Mouse (Mus musculus) kidney, embryonic 15.5 days (tissue): ENCODE measurements at regions not wholly inside any gene's neighbourhood (a gene's known extent, or its start where the extent isn't known, plus 50 kb on each side); places are given as distances from the start of the nearest gene placed in this dataset.

Experiments
- ATAC-seq: fragments of 200-750 bp; cut with Nextera tagmentation; replicated peaks from 2 replicates; pipeline ENCODE4 v1.8.0; 2017; ENCODE audit warnings: moderate TSS enrichment; ENCODE audit not compliant: low FRiP score
- H3K27ac ChIP-seq: fragments of 300-500 bp; sonication (generic); 2 replicates; pipeline ENCODE4 v1.5.1; 2015; ENCODE audit warnings: mild to moderate bottlenecking, inconsistent platforms
- H3K27me3 ChIP-seq: fragments of 300-500 bp; sonication (generic); 2 replicates; pipeline ENCODE4 v1.6.1; 2015; ENCODE audit warnings: inconsistent platforms
- H3K36me3 ChIP-seq: fragments of 300-500 bp; sonication (generic); 2 replicates; pipeline ENCODE4 v1.6.1; 2015; ENCODE audit warnings: inconsistent platforms
- H3K4me1 ChIP-seq: fragments of 300-500 bp; sonication (generic); 2 replicates; pipeline ENCODE4 v1.6.1; 2015; ENCODE audit warnings: inconsistent platforms
- H3K4me2 ChIP-seq: fragments of 300-500 bp; sonication (generic); 2 replicates; pipeline ENCODE4 v1.6.1; 2015; ENCODE audit warnings: moderate library complexity, mild to moderate bottlenecking, inconsistent platforms
- H3K4me3 ChIP-seq: fragments of 300-500 bp; sonication (generic); replicated peaks from 2 replicates; pipeline ENCODE4 v1.5.1; 2015; ENCODE audit warnings: mild to moderate bottlenecking, inconsistent platforms
- H3K9ac ChIP-seq: fragments of 300-500 bp; sonication (generic); 2 replicates; pipeline ENCODE4 v1.6.1; 2015; ENCODE audit warnings: mild to moderate bottlenecking, inconsistent platforms
- H3K9me3 ChIP-seq: fragments of 300-500 bp; sonication (generic); replicated peaks from 2 replicates; pipeline ENCODE4 v1.6.1; 2016; ENCODE audit warnings: inconsistent platforms
- WGBS: fragments of 180-500 bp; shearing (Covaris S2); methylation state at CpG from one replicate; pipeline ENCODE4 v1.1.7; 2015; ENCODE audit warnings: mixed read lengths; 5-methylcytosine and 5-hydroxymethylcytosine counted together

DNA sequence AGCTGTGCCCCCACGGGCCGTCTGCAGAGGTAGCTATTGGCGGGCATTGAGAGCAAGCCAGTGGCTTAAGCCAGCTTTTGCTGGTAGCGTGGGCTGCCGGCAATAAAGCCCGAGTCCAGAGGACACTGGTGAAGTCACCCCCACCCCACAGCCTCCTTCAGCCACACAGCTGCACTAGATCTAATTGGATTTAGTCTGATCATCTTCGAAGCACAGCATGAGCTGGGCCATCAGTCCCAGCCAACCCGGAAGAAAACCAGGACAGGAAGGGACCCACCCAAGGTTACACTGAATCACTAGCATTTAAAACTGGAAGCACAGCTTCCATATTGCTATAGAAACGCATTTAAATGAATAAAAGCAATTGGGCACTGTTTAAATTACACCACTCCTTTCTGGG is 96.4 kb downstream of the Tmx1 start:
- WGBS, result 86% methylated on average over 9 of the region's 9 CpGs

DNA sequence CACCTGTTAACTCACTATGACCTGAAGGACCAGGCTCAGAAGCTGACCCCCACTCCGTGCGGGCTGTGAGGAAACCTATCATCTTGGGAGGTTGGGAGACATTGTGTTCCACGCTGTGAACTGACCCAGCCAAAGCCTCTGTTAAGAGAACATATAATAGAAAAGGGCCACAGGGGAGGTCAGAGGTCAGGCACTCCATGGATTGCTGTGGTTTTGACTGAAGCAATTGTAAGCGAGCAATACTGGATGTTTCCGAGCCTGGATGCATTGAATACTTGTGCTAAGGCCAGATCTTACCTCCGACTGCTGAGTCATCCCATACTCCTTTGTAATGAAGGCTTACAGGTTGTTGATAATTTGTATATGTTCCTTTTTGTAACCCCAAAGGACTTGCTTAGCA is 101.0 kb downstream of the Tmx1 start:
- no peaks in the 10 kb centered on the region for H3K9me3 ChIP-seq
- H3K4me3 ChIP-seq, result no peak overlapping the region
- no peaks in the 10 kb centered on the region for H3K36me3 ChIP-seq
- H3K4me2 ChIP-seq, result no peak overlapping the region
- no peaks in the 10 kb centered on the region for H3K4me1 ChIP-seq
- no peak overlapping the region for H3K27ac ChIP-seq
- H3K27me3 ChIP-seq, result no peaks in the 10 kb centered on the region
- no peak overlapping the region for H3K9ac ChIP-seq
- no peak for ATAC-seq
- 88% methylated on average over 6 of the region's 6 CpGs for WGBS

More for the DNA sequence above, 96.4 kb downstream of the Tmx1 start:
- Histone ChIP-seq H3K27me3 (peaks cover under 1% of the 10 kb centered on the region; the same call in 1 of the 2 replicates), H3K9ac (no peak overlapping the region), H3K4me3 (no peak overlapping the region), H3K36me3 (no peaks in the 10 kb centered on the region), H3K4me2 (no peak overlapping the region), H3K4me1 (peaks cover 2% of the 10 kb centered on the region), H3K27ac (no peak overlapping the region), H3K9me3 (no peaks in the 10 kb centered on the region)
- no peak for ATAC-seq

DNA sequence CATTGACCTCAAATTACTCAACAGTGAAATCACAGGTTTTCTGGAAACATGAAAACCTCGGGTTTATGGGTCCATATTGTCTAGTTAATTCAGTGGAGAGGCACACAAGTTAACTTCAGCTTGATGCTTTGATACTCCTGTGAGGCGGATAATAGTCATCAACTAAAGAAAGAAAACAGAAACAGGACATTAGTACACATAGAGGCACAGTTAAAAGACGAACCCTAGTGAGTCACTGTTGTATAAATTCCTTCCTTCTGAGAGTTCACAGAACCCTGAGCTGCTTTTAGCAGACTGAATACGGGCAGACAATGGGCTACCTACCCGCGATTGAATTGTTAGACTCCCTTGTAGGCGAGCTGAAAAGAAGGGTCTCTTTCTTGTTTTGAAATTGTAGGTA is 101.7 kb downstream of the Tmx1 start:
- no peaks in the 10 kb centered on the region for H3K4me1 ChIP-seq
- H3K9ac ChIP-seq, result no peak overlapping the region
- no peak overlapping the region for H3K4me2 ChIP-seq
- H3K9me3 ChIP-seq, result no peaks in the 10 kb centered on the region
- 75% methylated on average over 7 of the region's 7 CpGs for WGBS
- no peaks in the 10 kb centered on the region for H3K27me3 ChIP-seq
- H3K4me3 ChIP-seq, result no peak overlapping the region
- ATAC-seq, result no peak
- H3K27ac ChIP-seq, result no peak overlapping the region
- no peaks in the 10 kb centered on the region for H3K36me3 ChIP-seq

DNA sequence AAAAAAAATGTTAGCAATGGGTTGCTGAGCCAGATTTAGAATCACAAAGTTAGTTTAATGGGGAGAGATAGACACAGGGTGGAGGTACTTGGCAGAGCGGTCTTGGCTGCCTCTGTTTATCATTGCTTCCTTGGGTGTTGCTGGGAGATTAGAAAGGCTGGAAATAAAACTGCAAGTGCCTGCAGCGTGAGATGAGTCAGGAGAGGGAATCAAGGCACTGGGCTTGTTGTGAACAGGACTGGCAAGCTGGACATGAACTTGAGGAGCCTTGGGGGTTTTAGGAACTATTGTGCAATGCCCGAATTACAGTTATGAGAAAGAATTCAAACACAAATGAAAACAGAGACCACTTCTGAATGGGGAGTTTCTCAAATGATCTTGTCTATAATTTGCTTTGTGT is 102.8 kb downstream of the Tmx1 start:
- no peak overlapping the region for H3K4me3 ChIP-seq
- H3K4me2 ChIP-seq, result no peak overlapping the region
- H3K9me3 ChIP-seq, result no peaks in the 10 kb centered on the region
- no peak overlapping the region for H3K9ac ChIP-seq
- no peak for ATAC-seq
- H3K4me1 ChIP-seq, result no peaks in the 10 kb centered on the region
- no peaks in the 10 kb centered on the region for H3K36me3 ChIP-seq
- H3K27me3 ChIP-seq, result no peaks in the 10 kb centered on the region
- WGBS, result 71% methylated on average over 3 of the region's 3 CpGs
- H3K27ac ChIP-seq, result no peak overlapping the region

DNA sequence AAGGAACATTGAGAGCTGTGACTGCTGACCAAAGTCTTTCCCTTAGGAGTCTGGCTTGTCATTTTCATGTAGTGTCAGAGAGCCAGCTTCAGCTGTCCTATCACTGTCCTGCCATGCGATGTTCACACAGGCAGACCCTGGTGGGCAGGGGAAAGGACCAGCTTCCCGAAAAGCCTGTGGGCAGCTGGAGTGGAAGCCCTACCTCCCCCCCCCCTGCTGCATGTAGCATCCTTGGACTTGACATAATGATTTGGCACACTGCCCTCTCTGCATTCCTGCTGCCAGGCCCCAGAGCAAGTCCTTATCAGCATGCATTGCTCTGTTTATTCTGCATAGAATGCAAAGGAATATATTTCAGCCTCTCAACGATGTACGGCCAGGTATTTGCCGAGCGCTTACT is 103.9 kb downstream of the Tmx1 start:
- no peak overlapping the region for H3K27ac ChIP-seq
- no peaks in the 10 kb centered on the region for H3K9me3 ChIP-seq
- H3K36me3 ChIP-seq, result no peaks in the 10 kb centered on the region
- H3K9ac ChIP-seq, result no peak overlapping the region
- H3K27me3 ChIP-seq, result no peaks in the 10 kb centered on the region
- no peak for ATAC-seq
- no peak overlapping the region for H3K4me3 ChIP-seq
- no peaks in the 10 kb centered on the region for H3K4me1 ChIP-seq
- no peak overlapping the region for H3K4me2 ChIP-seq
- 80% methylated on average over 6 of the region's 6 CpGs for WGBS

DNA sequence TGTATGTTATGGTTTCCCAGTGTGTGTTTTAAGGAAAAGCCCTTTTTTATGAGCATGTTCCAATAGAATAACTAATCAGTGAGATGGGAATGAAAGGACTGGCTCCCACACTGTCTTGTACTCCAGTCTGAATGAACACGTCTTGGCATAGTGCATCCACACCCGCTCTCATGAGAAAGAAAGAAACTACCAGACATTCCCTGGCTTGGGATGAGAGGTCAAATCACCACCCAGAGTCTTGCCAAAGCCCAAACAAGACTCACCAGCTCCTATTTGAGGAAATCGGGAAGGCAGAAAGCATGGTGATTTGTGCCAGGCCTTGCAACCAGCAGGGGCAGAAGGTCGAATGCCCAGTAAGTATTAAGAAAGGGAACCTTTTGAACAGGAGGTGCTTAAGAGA is 110.6 kb downstream of the Tmx1 start:
- no peak overlapping the region for H3K4me3 ChIP-seq
- H3K27me3 ChIP-seq, result no peaks in the 10 kb centered on the region
- no peak overlapping the region for H3K27ac ChIP-seq
- H3K9ac ChIP-seq, result no peak overlapping the region
- 84% methylated on average over 4 of the region's 4 CpGs for WGBS
- H3K4me2 ChIP-seq, result no peak overlapping the region
- no peak for ATAC-seq
- no peaks in the 10 kb centered on the region for H3K4me1 ChIP-seq
- no peaks in the 10 kb centered on the region for H3K9me3 ChIP-seq
- H3K36me3 ChIP-seq, result no peaks in the 10 kb centered on the region

DNA sequence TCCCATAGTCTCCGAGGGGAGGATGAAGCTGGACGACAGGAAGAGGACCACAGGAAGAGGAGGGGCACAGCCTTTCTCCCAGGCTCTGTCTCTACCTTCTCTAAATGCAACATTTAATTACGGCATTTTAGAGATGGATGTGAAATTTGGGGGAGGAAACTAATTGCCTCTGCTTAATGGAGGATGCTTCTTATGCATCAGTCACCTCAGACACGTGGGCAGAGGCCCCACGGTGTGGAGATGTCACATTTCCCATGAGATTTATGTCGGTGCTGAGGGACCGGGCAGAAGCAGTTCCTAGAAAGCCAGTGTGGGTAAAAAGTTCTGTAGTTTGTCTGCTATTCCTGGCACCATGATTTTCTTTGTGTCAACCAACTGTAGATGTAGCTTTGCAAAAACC is 122.8 kb downstream of the Tmx1 start:
- WGBS, result 15% methylated on average over 7 of the region's 7 CpGs
- peak; percentile 79 for ATAC-seq
- Histone ChIP-seq H3K4me3 (0 out of 2 replicates have a peak overlapping the region, but pooled peaks have one; percentile 0), H3K27me3 (0 out of 2 replicates have a peak, but pooled peaks cover 7% of the 10 kb centered on the region), H3K9me3 (no peaks in the 10 kb centered on the region), H3K9ac (no peak overlapping the region), H3K36me3 (no peaks in the 10 kb centered on the region), H3K4me1 (0 out of 2 replicates have a peak, but pooled peaks cover 4% of the 10 kb centered on the region), H3K4me2 (peak overlapping the region; percentile 32; the same call in 1 of the 2 replicates), H3K27ac (no peak overlapping the region)

DNA sequence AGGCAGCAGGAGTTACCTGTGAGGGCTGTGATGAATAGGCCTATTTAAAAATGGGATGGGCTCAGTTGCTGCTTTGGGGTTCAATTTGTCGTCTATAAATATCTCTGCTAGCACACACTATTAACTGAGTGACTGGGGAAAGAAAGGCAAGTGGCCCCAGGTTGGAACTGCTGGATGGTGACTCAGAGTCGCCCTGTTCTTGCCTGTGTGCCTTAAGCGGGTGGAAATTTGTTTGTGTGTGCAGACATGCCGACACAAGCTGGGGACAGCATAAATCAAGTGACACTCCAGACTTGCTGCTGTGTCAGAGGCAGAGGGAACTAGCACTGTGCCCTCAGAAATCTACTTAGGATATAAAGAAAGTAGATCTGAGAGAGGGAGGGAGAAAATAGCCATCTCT is 124.9 kb downstream of the Tmx1 start:
- Histone ChIP-seq H3K4me2 (no peak overlapping the region), H3K27me3 (0 out of 2 replicates have a peak, but pooled peaks cover 3% of the 10 kb centered on the region), H3K4me3 (no peak overlapping the region), H3K4me1 (0 out of 2 replicates have a peak, but pooled peaks cover 4% of the 10 kb centered on the region), H3K9me3 (no peaks in the 10 kb centered on the region), H3K9ac (no peak overlapping the region), H3K36me3 (no peaks in the 10 kb centered on the region), H3K27ac (no peak overlapping the region)
- WGBS, result 39% methylated on average over 4 of the region's 4 CpGs
- ATAC-seq, result no peak

DNA sequence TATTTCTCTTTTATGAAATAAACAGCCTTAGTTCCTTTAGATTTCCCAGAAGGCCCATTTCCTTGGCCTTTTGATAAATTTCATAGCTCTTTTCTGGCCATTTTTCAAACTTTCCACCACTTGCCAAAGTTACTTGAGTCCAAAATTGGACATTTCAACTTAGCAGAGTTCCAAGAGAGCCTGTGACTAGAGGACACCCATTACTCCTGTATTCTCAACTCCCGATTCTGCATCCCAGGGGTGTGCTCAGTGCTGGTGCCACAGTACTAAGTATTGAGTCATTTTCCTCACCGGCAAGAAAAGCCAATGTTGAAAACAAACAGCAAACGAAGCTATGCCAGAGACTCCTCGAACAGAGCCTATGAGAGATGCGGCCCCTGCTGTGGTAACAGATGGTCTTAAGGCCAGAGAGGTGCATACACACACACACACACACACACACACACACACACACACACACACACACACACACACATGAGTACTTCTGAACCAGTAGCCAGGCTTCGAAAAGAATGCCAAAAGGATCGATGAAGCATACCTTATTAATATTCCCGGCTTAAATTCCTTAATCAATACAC is 126.5 kb downstream of the Tmx1 start:
- H3K4me1 ChIP-seq, result 0 out of 2 replicates have a peak, but pooled peaks cover 4% of the 10 kb centered on the region
- H3K27ac ChIP-seq, result no peak overlapping the region
- 88% methylated on average over 8 of the region's 8 CpGs for WGBS
- ATAC-seq, result no peak
- H3K4me3 ChIP-seq, result no peak overlapping the region
- no peaks in the 10 kb centered on the region for H3K9me3 ChIP-seq
- H3K27me3 ChIP-seq, result 0 out of 2 replicates have a peak, but pooled peaks cover 3% of the 10 kb centered on the region
- no peaks in the 10 kb centered on the region for H3K36me3 ChIP-seq
- no peak overlapping the region for H3K9ac ChIP-seq
- no peak overlapping the region for H3K4me2 ChIP-seq

DNA sequence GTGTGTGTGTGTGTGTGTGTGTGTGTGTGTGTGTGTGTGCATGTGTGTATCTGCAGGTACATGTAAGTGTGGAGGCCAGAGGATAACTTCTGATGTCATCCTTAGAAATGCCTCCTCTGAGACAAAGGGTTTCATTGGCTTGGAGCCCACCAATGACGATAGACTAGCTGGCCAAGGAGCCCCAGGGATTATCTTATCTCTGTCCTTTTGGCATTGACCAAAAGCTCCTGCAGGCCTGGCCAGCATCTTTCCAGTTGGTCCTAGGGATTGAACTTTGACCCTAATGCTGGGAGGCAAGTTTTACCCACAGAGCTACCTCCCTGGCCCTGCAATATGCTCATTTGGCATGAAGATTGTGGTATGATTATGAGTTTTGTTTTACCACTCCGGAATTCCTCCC is 133.3 kb downstream of the Tmx1 start:
- no peak overlapping the region for H3K9ac ChIP-seq

DNA sequence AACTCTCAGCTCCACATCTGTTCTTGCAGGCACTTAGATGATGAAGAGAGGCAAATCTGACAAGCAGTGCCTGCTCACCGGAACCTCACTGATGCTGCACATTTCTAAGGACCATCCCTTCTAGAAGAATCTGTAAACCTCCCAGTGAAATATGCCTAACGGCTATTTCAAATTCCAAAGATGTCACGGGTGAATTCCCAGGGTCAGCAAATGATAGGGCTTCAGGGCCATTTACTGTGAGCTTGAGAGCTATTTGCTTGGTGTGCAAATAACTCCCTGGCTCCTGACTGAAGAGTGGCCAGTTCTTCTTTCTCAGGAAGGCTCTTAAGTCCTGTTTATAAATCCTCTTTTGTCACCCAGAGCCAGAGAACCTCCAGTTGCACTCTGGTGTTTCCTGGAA is 135.3 kb downstream of the Tmx1 start:
- Histone ChIP-seq H3K27ac (no peak overlapping the region), H3K4me2 (no peak overlapping the region), H3K9ac (no peak overlapping the region), H3K4me3 (no peak overlapping the region), H3K4me1 (0 out of 2 replicates have a peak, but pooled peaks cover 8% of the 10 kb centered on the region), H3K36me3 (no peaks in the 10 kb centered on the region), H3K27me3 (no peaks in the 10 kb centered on the region), H3K9me3 (no peaks in the 10 kb centered on the region)
- 31% methylated on average over 3 of the region's 3 CpGs for WGBS
- ATAC-seq, result no peak

More for the DNA sequence above, 133.3 kb downstream of the Tmx1 start:
- Histone ChIP-seq H3K27ac (no peak overlapping the region), H3K36me3 (no peaks in the 10 kb centered on the region), H3K4me1 (0 out of 2 replicates have a peak, but pooled peaks cover 8% of the 10 kb centered on the region), H3K4me2 (no peak overlapping the region), H3K4me3 (no peak overlapping the region), H3K27me3 (no peaks in the 10 kb centered on the region), H3K9me3 (no peaks in the 10 kb centered on the region)
- ATAC-seq, result no peak
- WGBS, result 83% methylated on average over 2 of the region's 2 CpGs

DNA sequence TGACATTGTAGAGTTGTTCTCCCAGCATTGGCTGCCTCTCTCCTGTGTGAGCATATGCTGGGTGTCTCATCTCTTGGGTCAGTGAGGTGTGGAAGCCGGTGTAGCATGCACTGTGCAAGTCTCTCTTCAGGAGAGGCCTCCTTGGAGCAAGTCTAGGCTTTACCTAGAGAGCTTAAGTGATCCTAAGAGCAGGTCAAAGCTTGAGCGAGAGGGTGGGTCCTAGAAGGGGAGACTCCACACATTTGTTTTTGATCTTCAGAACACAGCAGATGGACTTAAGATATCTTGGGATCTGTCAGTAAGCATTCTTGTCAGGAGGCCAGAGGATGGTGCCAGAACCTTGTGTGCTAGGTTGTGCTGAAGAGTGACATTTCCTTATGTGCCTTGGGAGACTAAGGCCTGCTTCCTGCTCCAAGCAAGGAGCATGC is 136.4 kb downstream of the Tmx1 start:
- H3K4me3 ChIP-seq, result no peak overlapping the region
- no peak overlapping the region for H3K27ac ChIP-seq
- H3K27me3 ChIP-seq, result no peaks in the 10 kb centered on the region
- H3K9me3 ChIP-seq, result no peaks in the 10 kb centered on the region
- WGBS, result 78% methylated on average over 2 of the region's 2 CpGs
- no peak for ATAC-seq
- H3K36me3 ChIP-seq, result no peaks in the 10 kb centered on the region
- H3K4me2 ChIP-seq, result no peak overlapping the region
- 0 out of 2 replicates have a peak, but pooled peaks cover 8% of the 10 kb centered on the region for H3K4me1 ChIP-seq
- H3K9ac ChIP-seq, result no peak overlapping the region
